21 mouse cellular contexts compared by ENCODE assay signal in the genomic region with DNA sequence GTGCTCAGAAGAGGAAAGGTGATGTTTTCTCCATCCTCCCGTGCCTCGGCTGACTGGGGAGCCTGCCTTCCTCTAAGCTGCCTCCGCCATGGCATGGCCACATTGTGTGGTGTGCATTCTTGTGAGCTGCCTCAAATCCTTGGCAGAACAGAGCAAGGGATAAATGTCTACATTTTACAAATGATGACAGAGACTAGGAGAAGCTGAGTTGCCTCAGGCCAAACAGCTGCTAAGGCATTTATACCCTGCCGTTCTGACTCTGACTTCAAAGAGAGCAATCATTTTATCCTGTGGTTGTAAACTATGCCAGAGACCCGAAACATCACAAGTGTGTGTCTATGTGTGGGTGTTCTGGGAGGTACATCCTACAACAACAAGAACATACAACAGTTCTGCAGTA. TPM values are rescaled to one million over a fixed set of nuclear protein-coding genes. Genes with fewer than 3 reads are reported as not detected.
DNase-seq lines count a peak whose midpoint lies in the region; ATAC-seq and TF ChIP-seq lines count a peak whose summit lies in the region.
"Had no signal": no experiment of that assay in that cellular context is flagged by ENCODE, and none has a peak within 500 bp of the region (broad histone marks: within the 10 kb centered on the region; RNA-seq: fewer than 3 reads in every experiment).

No protein-coding gene starts in this region.

- no peaks in the 10 kb centered on the region for H3K36me3 ChIP-seq in hindbrain, embryonic 10.5 days
- H3K36me3 ChIP-seq in hindbrain, embryonic 16.5 days (ENCODE audit: control insufficient read depth, insufficient read depth, low read length): no peaks in the 10 kb centered on the region
- H3K36me3 ChIP-seq in neural tube, embryonic 13.5 days: no peaks in the 10 kb centered on the region
- H3K36me3 ChIP-seq in embryonic facial prominence, embryonic 14.5 days (ENCODE audit: control insufficient read depth, insufficient read depth, low read length): no peaks in the 10 kb centered on the region
- H3K36me3 ChIP-seq in myocyte (ENCODE audit: control insufficient read depth, insufficient read depth): no peaks in the 10 kb centered on the region
- no peaks in the 10 kb centered on the region for H3K36me3 ChIP-seq in intestine, embryonic 16.5 days (ENCODE audit: control insufficient read depth, insufficient read depth, low read length)

- no peak for ATAC-seq in hindbrain, embryonic 16.5 days
- no peak for ATAC-seq in neural tube, embryonic 13.5 days (ENCODE audit: low read depth)
- peak; percentile 27; the same call in 1 of the 2 replicates for ATAC-seq in embryonic facial prominence, embryonic 14.5 days (ENCODE audit: low read depth)
- ATAC-seq in intestine, embryonic 16.5 days: no peak
- ATAC-seq: liver, postnatal 0 days had no signal

- no peak overlapping the region for H3K9ac ChIP-seq in hindbrain, embryonic 16.5 days (ENCODE audit: low read depth, low read length)
- H3K9ac ChIP-seq in neural tube, embryonic 13.5 days: no peak overlapping the region
- H3K9ac ChIP-seq in embryonic facial prominence, embryonic 14.5 days (ENCODE audit: low read depth, low read length): no peak overlapping the region
- H3K9ac ChIP-seq in intestine, embryonic 16.5 days (ENCODE audit: low read depth, low read length): no peak overlapping the region
- H3K9ac ChIP-seq: heart, embryonic 12.5 days; liver, postnatal 0 days had no signal

- DNase-seq in hindbrain, embryonic 10.5 days (ENCODE audit: low spot score): no peak
- DNase-seq in neural tube, embryonic 10.5 days (ENCODE audit: extremely low spot score, low spot score): no peak
- peak; percentile 81 for DNase-seq in embryonic facial prominence, embryonic 14.5 days (ENCODE audit: low spot score)
- no peak for DNase-seq in ovary, adult 18-20 months (ENCODE audit: low spot score)
- DNase-seq: cerebellum, adult 18-20 months; gastrocnemius, postnatal 36 days; heart, postnatal 4 days; kidney, adult 11 months; kidney, postnatal 4 days; layer of hippocampus, postnatal 36 days; left cerebral cortex, postnatal 4 days; liver, postnatal 0 days; thymus, postnatal 4 days had no signal

- H3K27me3 ChIP-seq in hindbrain, embryonic 10.5 days (ENCODE audit: insufficient read depth, poor library complexity, severe bottlenecking): 0 out of 2 replicates have a peak, but pooled peaks cover 10% of the 10 kb centered on the region
- no peaks in the 10 kb centered on the region for H3K27me3 ChIP-seq in hindbrain, embryonic 16.5 days (replicated peaks; ENCODE audit: control insufficient read depth, insufficient read depth, low read length)
- no peaks in the 10 kb centered on the region for H3K27me3 ChIP-seq in neural tube, embryonic 13.5 days
- H3K27me3 ChIP-seq in embryonic facial prominence, embryonic 14.5 days (replicated peaks; ENCODE audit: control insufficient read depth, insufficient read depth, low read length): no peaks in the 10 kb centered on the region
- H3K27me3 ChIP-seq in myocyte (ENCODE audit: control insufficient read depth, insufficient read depth, insufficient read length): no peaks in the 10 kb centered on the region
- no peaks in the 10 kb centered on the region for H3K27me3 ChIP-seq in intestine, embryonic 16.5 days (replicated peaks; ENCODE audit: control insufficient read depth, insufficient read depth, low read length)

- H3K4me3 ChIP-seq in hindbrain, embryonic 10.5 days: no peak overlapping the region
- no peak overlapping the region for H3K4me3 ChIP-seq in hindbrain, embryonic 16.5 days (ENCODE audit: low read length)
- no peak overlapping the region for H3K4me3 ChIP-seq in neural tube, embryonic 13.5 days
- H3K4me3 ChIP-seq in embryonic facial prominence, embryonic 14.5 days (ENCODE audit: low read depth, low read length): no peak overlapping the region
- no peak overlapping the region for H3K4me3 ChIP-seq in myocyte
- no peak overlapping the region for H3K4me3 ChIP-seq in intestine, embryonic 16.5 days (ENCODE audit: low read length)
- H3K4me3 ChIP-seq: heart, embryonic 12.5 days had no signal

- peaks cover 60% of the 10 kb centered on the region for H3K4me1 ChIP-seq in hindbrain, embryonic 10.5 days (replicated peaks)
- H3K4me1 ChIP-seq in hindbrain, embryonic 16.5 days (ENCODE audit: control insufficient read depth, insufficient read depth, low read depth, low read length): no peaks in the 10 kb centered on the region
- peaks cover 29% of the 10 kb centered on the region for H3K4me1 ChIP-seq in neural tube, embryonic 13.5 days (replicated peaks)
- peaks cover 64% of the 10 kb centered on the region for H3K4me1 ChIP-seq in embryonic facial prominence, embryonic 14.5 days (ENCODE audit: control insufficient read depth, insufficient read depth, low read length)
- H3K4me1 ChIP-seq in intestine, embryonic 16.5 days (ENCODE audit: control insufficient read depth, insufficient read depth, low read length): peaks cover 5% of the 10 kb centered on the region; the same call in 1 of the 2 replicates

- WGBS in hindbrain, embryonic 10.5 days: 66% methylated on average over 5 of the region's 5 CpGs
- WGBS in hindbrain, embryonic 16.5 days: 55% methylated on average over 5 of the region's 5 CpGs
- WGBS in neural tube, embryonic 13.5 days: 38% methylated on average over 5 of the region's 5 CpGs
- 25% methylated on average over 5 of the region's 5 CpGs for WGBS in embryonic facial prominence, embryonic 14.5 days
- 60% methylated on average over 5 of the region's 5 CpGs for WGBS in intestine, embryonic 16.5 days

- H3ac ChIP-seq in myocyte (ENCODE audit: control insufficient read depth, insufficient read length): no peak overlapping the region

- H3K27ac ChIP-seq in hindbrain, embryonic 10.5 days: peak overlapping the region; percentile 6; the same call in 1 of the 2 replicates
- H3K27ac ChIP-seq in hindbrain, embryonic 16.5 days (ENCODE audit: low read depth, low read length): no peak overlapping the region
- H3K27ac ChIP-seq in neural tube, embryonic 13.5 days (replicated peaks): peak overlapping the region; percentile 28; the same call in 1 of the 2 replicates
- peak overlapping the region; percentile 73 for H3K27ac ChIP-seq in embryonic facial prominence, embryonic 14.5 days (replicated peaks; ENCODE audit: low read depth, low read length)
- no peak overlapping the region for H3K27ac ChIP-seq in intestine, embryonic 16.5 days (ENCODE audit: low read length)
- H3K27ac ChIP-seq: macrophage had no signal

- TF ChIP-seq POLR2A in myocyte (IDR thresholded peaks at IDR 0.05; ENCODE audit: insufficient read length, low read depth): no peak

- no peaks in the 10 kb centered on the region for H3K9me3 ChIP-seq in hindbrain, embryonic 10.5 days
- H3K9me3 ChIP-seq in hindbrain, embryonic 16.5 days (ENCODE audit: control insufficient read depth, low read length): no peaks in the 10 kb centered on the region
- no peaks in the 10 kb centered on the region for H3K9me3 ChIP-seq in neural tube, embryonic 13.5 days
- H3K9me3 ChIP-seq in embryonic facial prominence, embryonic 14.5 days (ENCODE audit: control insufficient read depth, low read length): no peaks in the 10 kb centered on the region
- H3K9me3 ChIP-seq in intestine, embryonic 16.5 days (ENCODE audit: control insufficient read depth, low read length): no peaks in the 10 kb centered on the region
- H3K9me3 ChIP-seq: heart, embryonic 12.5 days had no signal

- H3K79me2 ChIP-seq in myocyte (ENCODE audit: control insufficient read depth, insufficient read depth): no peaks in the 10 kb centered on the region

- H3K4me2 ChIP-seq in hindbrain, embryonic 16.5 days (ENCODE audit: low read length): no peak overlapping the region
- H3K4me2 ChIP-seq in neural tube, embryonic 13.5 days: no peak overlapping the region
- no peak overlapping the region for H3K4me2 ChIP-seq in embryonic facial prominence, embryonic 14.5 days (ENCODE audit: low read depth, low read length)
- H3K4me2 ChIP-seq in myocyte (ENCODE audit: low read depth): peak overlapping the region; percentile 1
- H3K4me2 ChIP-seq in intestine, embryonic 16.5 days (ENCODE audit: low read depth, low read length): no peak overlapping the region
- H3K4me2 ChIP-seq: heart, embryonic 12.5 days had no signal

RNA-seq across cellular contexts. Expression of a gene that starts 26.0 kb away (rescaled TPM):
- polyA plus RNA-seq in hindbrain, embryonic 10.5 days (2016; fragmentation: Nextera tagmentation; extraction: Ambion mirVana): 16.0 and 19.0 TPM in 2 replicates
- 10.4 and 14.1 TPM in 2 replicates for polyA plus RNA-seq in hindbrain, embryonic 16.5 days (2015; fragmentation: Nextera tagmentation; extraction: Ambion mirVana)
- polyA plus RNA-seq in neural tube, embryonic 13.5 days (2015; fragmentation: Nextera tagmentation; extraction: Ambion mirVana): 12.2 and 17.4 TPM in 2 replicates
- polyA plus RNA-seq in embryonic facial prominence, embryonic 14.5 days (2014; fragmentation: Nextera tagmentation; extraction: Ambion mirVana): 38.6 and 44.3 TPM in 2 replicates
- 5.5 TPM for polyA plus RNA-seq in myocyte (2012; fragmentation: generic; extraction: Trizol)
- 6.2 and 6.6 TPM in 2 replicates for polyA plus RNA-seq in intestine, embryonic 16.5 days (2015; fragmentation: Nextera tagmentation; extraction: Ambion mirVana)

RNA-seq across cellular contexts. Expression of a gene that starts 28.6 kb away (rescaled TPM):
- 0.14 and 0.16 TPM in 2 replicates for polyA plus RNA-seq in hindbrain, embryonic 10.5 days (2016; fragmentation: Nextera tagmentation; extraction: Ambion mirVana)
- 0.85 and 0.90 TPM in 2 replicates for polyA plus RNA-seq in hindbrain, embryonic 16.5 days (2015; fragmentation: Nextera tagmentation; extraction: Ambion mirVana)
- 0.25 and 0.52 TPM in 2 replicates for polyA plus RNA-seq in neural tube, embryonic 13.5 days (2015; fragmentation: Nextera tagmentation; extraction: Ambion mirVana)
- polyA plus RNA-seq in embryonic facial prominence, embryonic 14.5 days (2014; fragmentation: Nextera tagmentation; extraction: Ambion mirVana): 1.3 and 1.7 TPM in 2 replicates
- polyA plus RNA-seq in myocyte (2012; fragmentation: generic; extraction: Trizol): 0.29 TPM
- polyA plus RNA-seq in intestine, embryonic 16.5 days (2015; fragmentation: Nextera tagmentation; extraction: Ambion mirVana): 358 and 408 TPM in 2 replicates
- polyA plus RNA-seq: C2C12; cortical plate, adult 2 months; macrophage had no signal

RNA-seq across cellular contexts. Expression of a gene that starts 55.8 kb away (rescaled TPM):
- polyA plus RNA-seq in hindbrain, embryonic 10.5 days (2016; fragmentation: Nextera tagmentation; extraction: Ambion mirVana): 1,257 and 1,613 TPM in 2 replicates
- polyA plus RNA-seq in hindbrain, embryonic 16.5 days (2015; fragmentation: Nextera tagmentation; extraction: Ambion mirVana): 303 and 331 TPM in 2 replicates
- polyA plus RNA-seq in neural tube, embryonic 13.5 days (2015; fragmentation: Nextera tagmentation; extraction: Ambion mirVana): 431 and 546 TPM in 2 replicates
- 2,046 and 2,257 TPM in 2 replicates for polyA plus RNA-seq in embryonic facial prominence, embryonic 14.5 days (2014; fragmentation: Nextera tagmentation; extraction: Ambion mirVana)
- polyA plus RNA-seq in myocyte (2012; fragmentation: generic; extraction: Trizol): 6.3 TPM
- polyA plus RNA-seq in intestine, embryonic 16.5 days (2015; fragmentation: Nextera tagmentation; extraction: Ambion mirVana): 558 and 560 TPM in 2 replicates

RNA-seq across cellular contexts. Expression of a gene that starts 56.8 kb away (rescaled TPM):
- 0.08 and 0.44 TPM in 2 replicates for polyA plus RNA-seq in hindbrain, embryonic 10.5 days (2016; fragmentation: Nextera tagmentation; extraction: Ambion mirVana)
- polyA plus RNA-seq in hindbrain, embryonic 16.5 days (2015; fragmentation: Nextera tagmentation; extraction: Ambion mirVana): 0.09 and 0.12 TPM in 2 replicates
- polyA plus RNA-seq in neural tube, embryonic 13.5 days (2015; fragmentation: Nextera tagmentation; extraction: Ambion mirVana): not detected in 2 replicates
- 0.92 and 1.3 TPM in 2 replicates for polyA plus RNA-seq in embryonic facial prominence, embryonic 14.5 days (2014; fragmentation: Nextera tagmentation; extraction: Ambion mirVana)
- polyA plus RNA-seq in myocyte (2012; fragmentation: generic; extraction: Trizol): not detected
- polyA plus RNA-seq in intestine, embryonic 16.5 days (2015; fragmentation: Nextera tagmentation; extraction: Ambion mirVana): not detected in 2 replicates
- polyA plus RNA-seq: C2C12; liver, postnatal 0 days; macrophage had no signal

Comparison
In these comparisons a context has a peak if more than half of its experiments do, and no peak if none do; other contexts are left out.
1. H3K27ac ChIP-seq: peak in hindbrain, embryonic 10.5 days (single experiment), neural tube, embryonic 13.5 days (single experiment) and embryonic facial prominence, embryonic 14.5 days (single experiment); none in hindbrain, embryonic 16.5 days (single experiment) and intestine, embryonic 16.5 days (single experiment).
2. RNA of a gene that starts 28.6 kb away (polyA plus RNA-seq): 358 to 408 TPM in intestine, embryonic 16.5 days; 1.3 to 1.7 TPM in embryonic facial prominence, embryonic 14.5 days, 0.85 to 0.90 TPM in hindbrain, embryonic 16.5 days, 0.25 to 0.52 TPM in neural tube, embryonic 13.5 days, 0.29 TPM in myocyte (single experiment) and 0.14 to 0.16 TPM in hindbrain, embryonic 10.5 days; every median in the first group is over 100 times any median in the second.
3. RNA of a gene that starts 55.8 kb away (polyA plus RNA-seq): 2,046 to 2,257 TPM in embryonic facial prominence, embryonic 14.5 days, 1,257 to 1,613 TPM in hindbrain, embryonic 10.5 days, 558 to 560 TPM in intestine, embryonic 16.5 days, 431 to 546 TPM in neural tube, embryonic 13.5 days and 303 to 331 TPM in hindbrain, embryonic 16.5 days; 6.3 TPM in myocyte (single experiment); every median in the first group is over 10 times any median in the second.